Mouse (Mus musculus): Measurements from ENCODE around the gene Ppp6r3. TPM values are rescaled to one million over a fixed set of nuclear protein-coding genes. Genes with fewer than 3 reads are reported as not detected.
"Not testable (repeated sequence)": the region's sequence is repeated elsewhere in the genome, so short reads cannot be mapped to it uniquely, and the experiment has no call there.

Ppp6r3 gene
- polyA plus RNA-seq, 1 experiment from 2014 or later, result 43.1 TPM

- Histone ChIP-seq H3K9ac (ENCODE audit: low read depth, low read length) (no peak overlapping the region), H3K4me1 (ENCODE audit: control insufficient read depth, insufficient read depth, low read length) (peaks cover 5% of the 10 kb centered on the region), H3K4me3 (ENCODE audit: low read length) (no peak overlapping the region), H3K27me3 (replicated peaks; ENCODE audit: control insufficient read depth, insufficient read depth, low read length) (no peaks in the 10 kb centered on the region), H3K36me3 (ENCODE audit: control insufficient read depth, insufficient read depth, low read length) (peaks cover 26% of the 10 kb centered on the region), H3K27ac (ENCODE audit: low read length) (no peak overlapping the region), H3K4me2 (ENCODE audit: low read depth, low read length) (no peak overlapping the region), H3K9me3 (ENCODE audit: control insufficient read depth, low read length) (no peaks in the 10 kb centered on the region)
- ATAC-seq, result no peak
- WGBS, result 92% methylated on average over 2 of the region's 2 CpGs
These were observed 35.3 kb upstream of the Ppp6r3 start for GRCm38 (mm10) chr19:3610886-3611285.

DNA sequence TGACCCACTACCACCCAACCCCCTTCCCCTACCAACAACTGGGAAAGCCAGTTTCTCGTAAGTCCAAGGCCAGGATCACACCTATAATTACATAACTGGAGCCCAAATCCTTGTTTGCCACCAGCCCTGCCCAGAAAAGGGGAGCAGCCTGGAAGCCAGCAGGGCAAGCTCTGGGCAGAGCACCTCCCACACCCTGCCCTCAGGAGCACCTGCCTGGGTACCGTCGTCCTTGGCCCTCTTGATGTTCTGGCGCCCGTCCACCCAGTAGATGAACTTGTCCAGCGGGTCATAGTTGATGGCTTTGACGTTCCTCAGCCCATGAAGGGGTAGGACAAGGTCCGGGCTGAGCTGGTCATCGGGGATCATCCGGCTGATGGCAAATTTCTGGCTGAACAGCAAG lies 34.3 kb upstream of the Ppp6r3 start:
- H3K4me3 ChIP-seq (ENCODE audit: low read length), result no peak overlapping the region
- H3K27me3 ChIP-seq (replicated peaks; ENCODE audit: control insufficient read depth, insufficient read depth, low read length), result no peaks in the 10 kb centered on the region
- no peak overlapping the region for H3K4me2 ChIP-seq (ENCODE audit: low read depth, low read length)
- peaks cover 5% of the 10 kb centered on the region for H3K4me1 ChIP-seq (ENCODE audit: control insufficient read depth, insufficient read depth, low read length)
- no peaks in the 10 kb centered on the region for H3K9me3 ChIP-seq (ENCODE audit: control insufficient read depth, low read length)
- no peak for ATAC-seq
- WGBS, result 81% methylated on average over 10 of the region's 10 CpGs
- no peak overlapping the region for H3K9ac ChIP-seq (ENCODE audit: low read depth, low read length)
- peaks cover 22% of the 10 kb centered on the region for H3K36me3 ChIP-seq (ENCODE audit: control insufficient read depth, insufficient read depth, low read length)
- H3K27ac ChIP-seq (ENCODE audit: low read length), result no peak overlapping the region

DNA sequence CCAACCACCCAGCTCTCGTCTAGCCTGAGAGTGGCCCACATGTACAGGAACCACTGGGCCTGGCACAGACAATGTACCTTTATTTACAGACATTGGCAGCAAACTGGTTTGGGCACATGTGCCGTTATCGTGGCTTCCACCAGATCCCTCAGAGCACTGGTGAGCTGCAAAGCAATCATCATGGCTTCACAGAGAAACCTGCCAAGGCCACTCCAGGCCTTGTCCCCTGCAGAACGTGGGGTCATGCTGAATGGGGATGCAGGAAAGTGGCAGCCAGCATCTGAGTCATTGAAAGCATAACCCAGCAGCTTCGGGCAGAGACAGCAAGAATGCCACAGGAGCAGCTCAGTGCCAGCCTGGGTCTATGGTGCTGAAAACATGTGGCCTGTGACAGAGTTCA lies 18.8 kb upstream of the Ppp6r3 start:
- H3K9ac ChIP-seq (ENCODE audit: low read depth, low read length), result no peak overlapping the region
- no peak overlapping the region for H3K4me2 ChIP-seq (ENCODE audit: low read depth, low read length)
- no peaks in the 10 kb centered on the region for H3K27me3 ChIP-seq (replicated peaks; ENCODE audit: control insufficient read depth, insufficient read depth, low read length)
- H3K9me3 ChIP-seq (ENCODE audit: control insufficient read depth, low read length), result no peaks in the 10 kb centered on the region
- H3K4me1 ChIP-seq (ENCODE audit: control insufficient read depth, insufficient read depth, low read length), result no peaks in the 10 kb centered on the region
- H3K4me3 ChIP-seq (ENCODE audit: low read length), result no peak overlapping the region
- H3K36me3 ChIP-seq (ENCODE audit: control insufficient read depth, insufficient read depth, low read length), result peaks cover 24% of the 10 kb centered on the region
- no peak overlapping the region for H3K27ac ChIP-seq (ENCODE audit: low read length)
- 84% methylated on average over 5 of the region's 5 CpGs for WGBS
- ATAC-seq, result no peak

GRCm38 (mm10) chr19:3593379-3594055 lies 18.0 kb upstream of the Ppp6r3 start:
- no peak overlapping the region for H3K9ac ChIP-seq (ENCODE audit: low read depth, low read length)
- 89% methylated on average over 7 of the region's 7 CpGs for WGBS
- no peak for ATAC-seq
- H3K4me2 ChIP-seq (ENCODE audit: low read depth, low read length), result no peak overlapping the region
- H3K27me3 ChIP-seq (replicated peaks; ENCODE audit: control insufficient read depth, insufficient read depth, low read length), result no peaks in the 10 kb centered on the region
- H3K9me3 ChIP-seq (ENCODE audit: control insufficient read depth, low read length), result no peaks in the 10 kb centered on the region
- no peaks in the 10 kb centered on the region for H3K4me1 ChIP-seq (ENCODE audit: control insufficient read depth, insufficient read depth, low read length)
- H3K36me3 ChIP-seq (ENCODE audit: control insufficient read depth, insufficient read depth, low read length), result peaks cover 24% of the 10 kb centered on the region
- no peak overlapping the region for H3K4me3 ChIP-seq (ENCODE audit: low read length)
- no peak overlapping the region for H3K27ac ChIP-seq (ENCODE audit: low read length)

DNA sequence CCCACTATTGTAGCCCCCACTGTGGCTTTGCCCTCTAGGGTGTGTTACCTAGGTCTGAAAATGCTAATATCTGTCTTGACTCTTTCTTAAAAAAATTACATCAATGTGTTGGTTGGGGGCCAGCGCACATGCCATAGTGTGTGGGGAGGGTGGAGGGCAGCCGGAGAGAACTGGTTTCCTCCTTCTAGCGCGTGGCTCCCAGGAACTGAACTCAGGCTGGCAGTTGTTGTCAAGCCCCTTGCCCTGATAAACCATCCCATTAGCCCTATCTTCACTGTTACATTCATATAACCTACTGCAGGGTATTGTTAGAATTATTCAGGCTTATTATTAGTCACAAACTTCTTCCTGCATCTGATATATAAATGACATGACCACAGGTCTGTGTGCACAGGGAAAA lies 14.4 kb upstream of the Ppp6r3 start:
- WGBS, result over 99% methylated on average over 4 of the region's 4 CpGs
- no peak overlapping the region for H3K27ac ChIP-seq (ENCODE audit: low read length)
- H3K27me3 ChIP-seq (replicated peaks; ENCODE audit: control insufficient read depth, insufficient read depth, low read length), result no peaks in the 10 kb centered on the region
- H3K4me1 ChIP-seq (ENCODE audit: control insufficient read depth, insufficient read depth, low read length), result no peaks in the 10 kb centered on the region
- peaks cover 32% of the 10 kb centered on the region for H3K36me3 ChIP-seq (ENCODE audit: control insufficient read depth, insufficient read depth, low read length)
- no peak overlapping the region for H3K4me2 ChIP-seq (ENCODE audit: low read depth, low read length)
- no peak overlapping the region for H3K9ac ChIP-seq (ENCODE audit: low read depth, low read length)
- no peak overlapping the region for H3K4me3 ChIP-seq (ENCODE audit: low read length)
- ATAC-seq, result no peak
- H3K9me3 ChIP-seq (ENCODE audit: control insufficient read depth, low read length), result no peaks in the 10 kb centered on the region

DNA sequence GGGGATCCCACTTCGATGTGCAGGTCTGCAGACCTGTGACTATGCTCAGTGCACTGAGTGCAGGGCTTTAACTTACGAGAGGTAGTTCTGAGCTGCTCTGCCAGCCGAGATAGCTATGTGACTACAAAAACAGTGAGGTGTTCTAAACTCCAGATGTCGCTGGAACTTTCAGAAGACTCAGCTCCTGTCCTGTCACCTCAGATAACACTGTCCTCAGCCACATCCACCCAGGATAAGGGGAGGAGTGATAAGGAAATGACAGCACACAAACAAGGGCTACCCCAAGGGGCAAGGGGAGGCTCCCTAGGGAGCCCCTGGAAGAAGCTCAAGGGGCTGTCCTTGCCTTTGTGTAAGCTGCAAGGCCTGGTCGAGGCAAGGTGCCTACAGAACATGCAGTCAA lies 14.0 kb upstream of the Ppp6r3 start:
- ATAC-seq, result no peak
- peaks cover 34% of the 10 kb centered on the region for H3K36me3 ChIP-seq (ENCODE audit: control insufficient read depth, insufficient read depth, low read length)

GRCm38 (mm10) chr19:3587729-3588128 lies 12.2 kb upstream of the Ppp6r3 start:
- H3K9ac ChIP-seq (ENCODE audit: low read depth, low read length); H3K27me3 ChIP-seq (replicated peaks; ENCODE audit: control insufficient read depth, insufficient read depth, low read length); H3K9me3 ChIP-seq (ENCODE audit: control insufficient read depth, low read length); H3K4me3 ChIP-seq (ENCODE audit: low read length); H3K4me2 ChIP-seq (ENCODE audit: low read depth, low read length); H3K27ac ChIP-seq (ENCODE audit: low read length); ATAC-seq; H3K4me1 ChIP-seq (ENCODE audit: control insufficient read depth, insufficient read depth, low read length): not testable (repeated sequence)
- peaks cover 25% of the 10 kb centered on the region for H3K36me3 ChIP-seq (ENCODE audit: control insufficient read depth, insufficient read depth, low read length)
- 92% methylated on average over 5 of the region's 5 CpGs for WGBS

More for the DNA sequence above, 14.0 kb upstream of the Ppp6r3 start:
- Histone ChIP-seq H3K27me3 (replicated peaks; ENCODE audit: control insufficient read depth, insufficient read depth, low read length) (no peaks in the 10 kb centered on the region), H3K4me2 (ENCODE audit: low read depth, low read length) (no peak overlapping the region), H3K9ac (ENCODE audit: low read depth, low read length) (no peak overlapping the region), H3K4me1 (ENCODE audit: control insufficient read depth, insufficient read depth, low read length) (no peaks in the 10 kb centered on the region), H3K9me3 (ENCODE audit: control insufficient read depth, low read length) (no peaks in the 10 kb centered on the region), H3K4me3 (ENCODE audit: low read length) (no peak overlapping the region), H3K27ac (ENCODE audit: low read length) (no peak overlapping the region)
- 88% methylated on average over 5 of the region's 5 CpGs for WGBS

DNA sequence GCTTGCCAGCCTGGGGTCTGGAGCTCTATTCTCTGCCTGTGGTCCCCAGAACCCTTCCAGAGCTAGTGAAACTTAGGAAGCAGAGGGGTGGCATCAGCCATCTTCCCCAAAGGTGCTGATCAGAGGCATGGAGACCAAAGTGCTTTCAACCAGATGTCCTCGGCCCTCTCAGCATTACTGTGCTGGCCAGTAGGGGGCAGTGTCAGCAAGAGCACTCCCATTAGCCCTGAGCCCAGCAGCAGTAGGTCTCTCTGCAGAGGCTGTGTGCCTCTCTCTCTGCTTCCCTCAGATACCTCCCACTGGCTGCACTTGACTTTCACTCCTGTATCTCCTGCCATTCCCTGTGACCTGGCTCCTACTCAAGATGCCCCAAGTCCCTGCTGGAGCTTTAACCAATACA lies 11.0 kb upstream of the Ppp6r3 start:
- H3K27me3 ChIP-seq (replicated peaks; ENCODE audit: control insufficient read depth, insufficient read depth, low read length), result no peaks in the 10 kb centered on the region
- no peak overlapping the region for H3K27ac ChIP-seq (ENCODE audit: low read length)
- no peaks in the 10 kb centered on the region for H3K4me1 ChIP-seq (ENCODE audit: control insufficient read depth, insufficient read depth, low read length)
- peak; percentile 52; the same call in 1 of the 2 replicates for ATAC-seq
- no peaks in the 10 kb centered on the region for H3K9me3 ChIP-seq (ENCODE audit: control insufficient read depth, low read length)
- no peak overlapping the region for H3K4me3 ChIP-seq (ENCODE audit: low read length)
- WGBS, result 56% methylated on average over 1 of the region's 1 CpGs
- no peak overlapping the region for H3K4me2 ChIP-seq (ENCODE audit: low read depth, low read length)
- no peak overlapping the region for H3K9ac ChIP-seq (ENCODE audit: low read depth, low read length)
- peaks cover 23% of the 10 kb centered on the region for H3K36me3 ChIP-seq (ENCODE audit: control insufficient read depth, insufficient read depth, low read length)

DNA sequence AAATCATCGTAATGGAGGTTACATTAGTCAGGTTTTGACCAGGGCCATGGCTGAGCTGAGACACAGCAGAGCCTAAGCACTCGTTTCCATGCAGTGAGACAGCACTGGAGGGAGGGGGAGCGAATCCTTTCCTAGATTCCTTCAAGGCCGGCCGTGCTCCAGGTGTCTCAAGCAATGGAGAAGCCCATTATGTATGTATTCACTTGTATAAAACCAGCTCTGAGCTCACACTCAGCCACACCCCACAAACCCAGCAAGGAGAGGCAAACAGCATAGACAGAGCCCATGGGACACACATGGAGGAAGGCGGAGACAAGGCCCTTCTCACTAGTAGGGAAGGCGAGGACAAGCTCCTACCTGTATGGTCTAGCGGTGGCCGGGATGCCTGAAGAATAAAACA lies 10.5 kb upstream of the Ppp6r3 start:
- no peak for ATAC-seq

DNA sequence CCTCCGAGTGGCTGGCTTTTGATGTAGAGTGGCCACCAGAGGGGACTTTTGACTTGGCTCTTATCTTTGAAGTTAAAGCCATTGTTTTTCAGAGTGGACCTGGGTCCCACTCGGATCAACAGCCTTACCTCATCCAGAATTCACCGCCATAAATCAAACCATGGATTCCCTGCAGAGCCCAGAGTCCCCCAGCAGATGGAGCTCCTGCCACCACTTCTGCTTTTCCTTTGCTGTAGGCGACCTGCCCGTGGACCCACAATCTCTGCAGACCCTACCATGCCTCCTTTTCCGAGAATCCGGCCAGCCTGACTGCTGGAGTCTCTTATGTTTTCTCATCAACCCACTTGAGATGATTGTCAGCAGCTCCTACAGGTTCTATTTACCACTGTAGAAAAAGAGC lies 5.8 kb upstream of the Ppp6r3 start:
- H3K4me2 ChIP-seq (ENCODE audit: low read depth, low read length), result no peak overlapping the region
- peaks cover 19% of the 10 kb centered on the region for H3K4me1 ChIP-seq (ENCODE audit: control insufficient read depth, insufficient read depth, low read length)
- 22% methylated on average over 7 of the region's 7 CpGs for WGBS
- no peak overlapping the region for H3K9ac ChIP-seq (ENCODE audit: low read depth, low read length)
- peaks cover 10% of the 10 kb centered on the region; the same call in 1 of the 2 replicates for H3K36me3 ChIP-seq (ENCODE audit: control insufficient read depth, insufficient read depth, low read length)
- H3K4me3 ChIP-seq (ENCODE audit: low read length), result no peak overlapping the region
- no peak overlapping the region for H3K27ac ChIP-seq (ENCODE audit: low read length)
- H3K27me3 ChIP-seq (replicated peaks; ENCODE audit: control insufficient read depth, insufficient read depth, low read length), result no peaks in the 10 kb centered on the region
- ATAC-seq, result no peak
- H3K9me3 ChIP-seq (ENCODE audit: control insufficient read depth, low read length), result no peaks in the 10 kb centered on the region

More for the DNA sequence above, 10.5 kb upstream of the Ppp6r3 start:
- no peak overlapping the region for H3K4me2 ChIP-seq (ENCODE audit: low read depth, low read length)
- H3K27ac ChIP-seq (ENCODE audit: low read length), result no peak overlapping the region
- H3K9ac ChIP-seq (ENCODE audit: low read depth, low read length), result no peak overlapping the region
- 91% methylated on average over 9 of the region's 9 CpGs for WGBS
- no peak overlapping the region for H3K4me3 ChIP-seq (ENCODE audit: low read length)
- peaks cover 18% of the 10 kb centered on the region; the same call in 1 of the 2 replicates for H3K36me3 ChIP-seq (ENCODE audit: control insufficient read depth, insufficient read depth, low read length)
- H3K9me3 ChIP-seq (ENCODE audit: control insufficient read depth, low read length), result no peaks in the 10 kb centered on the region
- H3K27me3 ChIP-seq (replicated peaks; ENCODE audit: control insufficient read depth, insufficient read depth, low read length), result no peaks in the 10 kb centered on the region
- H3K4me1 ChIP-seq (ENCODE audit: control insufficient read depth, insufficient read depth, low read length), result no peaks in the 10 kb centered on the region

Measured in intestine, embryonic 16.5 days (tissue).